Mouse (Mus musculus): ENCODE measurements around the gene Pla2g4e. TPM values are rescaled to one million over a fixed set of nuclear protein-coding genes. Genes with fewer than 3 reads are reported as not detected.
A peak's percentile ranks its signal among the peaks of the same experiment; 100 is the strongest.

The Pla2g4e gene
- 0.11 TPM in 1 of 2 replicates, not detected in the other for polyA plus RNA-seq (2014; fragmentation: Nextera tagmentation; extraction: Ambion mirVana)

- 7% methylated on average over 27 of the region's 27 CpGs for WGBS
- Histone ChIP-seq H3K9ac (peak within 1 kb of the TSS; percentile 11; the same call in 1 of the 2 replicates), H3K9me3 (ENCODE audit: low read depth, low read length) (no peaks in the 10 kb centered on the region), H3K27me3 (ENCODE audit: insufficient read depth, low read length) (peaks cover 7% of the 10 kb centered on the region; the same call in 1 of the 2 replicates), H3K36me3 (ENCODE audit: insufficient read depth) (no peaks in the 10 kb centered on the region), H3K4me3 (ENCODE audit: low read depth, low read length) (peak within 1 kb of the TSS; percentile 35), H3K27ac (ENCODE audit: low read depth) (no peak within 1 kb of the TSS), H3K4me1 (ENCODE audit: insufficient read depth) (no peaks in the 10 kb centered on the region), H3K4me2 (peak within 1 kb of the TSS; percentile 72)
- ATAC-seq (ENCODE audit: insufficient read depth): peak; percentile 75; the same call in 1 of the 2 replicates
- DNase-seq: peak; percentile 67
- TF ChIP-seq CTCF (IDR thresholded peaks at IDR 0.05; ENCODE audit: low read depth): no peak
Measured at GRCm38 (mm10) chr2:120244679-120245420, at the start of gene Pla2g4e. Gene Pla2g4e (minus strand): TSS chr2:120245335.

GRCm38 (mm10) chr2:120291471-120292078, 46.4 kb upstream of the Pla2g4e start:
- Histone ChIP-seq H3K36me3 (ENCODE audit: insufficient read depth) (no peaks in the 10 kb centered on the region), H3K27me3 (ENCODE audit: insufficient read depth, low read length) (no peaks in the 10 kb centered on the region), H3K9ac (no peak overlapping the region), H3K9me3 (ENCODE audit: low read depth, low read length) (no peaks in the 10 kb centered on the region), H3K27ac (ENCODE audit: low read depth) (no peak overlapping the region), H3K4me1 (ENCODE audit: insufficient read depth) (no peaks in the 10 kb centered on the region), H3K4me2 (no peak overlapping the region), H3K4me3 (ENCODE audit: low read depth, low read length) (no peak overlapping the region)
- no peak for TF ChIP-seq CTCF (IDR thresholded peaks at IDR 0.05; ENCODE audit: low read depth)
- no peak for DNase-seq
- no peak for ATAC-seq (ENCODE audit: insufficient read depth)
- 80% methylated on average over 8 of the region's 9 CpGs for WGBS

- no peak within 1 kb of the TSS for H3K9ac ChIP-seq
- H3K27ac ChIP-seq (ENCODE audit: low read depth): no peak within 1 kb of the TSS
- DNase-seq: no peak
- H3K4me1 ChIP-seq (ENCODE audit: insufficient read depth): no peaks in the 10 kb centered on the region
- H3K4me2 ChIP-seq: no peak within 1 kb of the TSS
- TF ChIP-seq CTCF (IDR thresholded peaks at IDR 0.05; ENCODE audit: low read depth): no peak
- WGBS: 67% methylated on average over 5 of the region's 5 CpGs
- H3K36me3 ChIP-seq (ENCODE audit: insufficient read depth): no peaks in the 10 kb centered on the region
- ATAC-seq (ENCODE audit: insufficient read depth): no peak
- no peaks in the 10 kb centered on the region for H3K27me3 ChIP-seq (ENCODE audit: insufficient read depth, low read length)
- no peak within 1 kb of the TSS for H3K4me3 ChIP-seq (ENCODE audit: low read depth, low read length)
- H3K9me3 ChIP-seq (ENCODE audit: low read depth, low read length): no peaks in the 10 kb centered on the region
Measured at GRCm38 (mm10) chr2:120288995-120289394, 43.9 kb upstream of the Pla2g4e start, which contains the start of gene Pla2g4d. Gene Pla2g4d (minus strand): TSS chr2:120289197.

GRCm38 (mm10) chr2:120288401-120288800, 43.3 kb upstream of the Pla2g4e start:
- H3K4me3 ChIP-seq (ENCODE audit: low read depth, low read length): no peak overlapping the region
- ATAC-seq (ENCODE audit: insufficient read depth): no peak
- H3K4me1 ChIP-seq (ENCODE audit: insufficient read depth): no peaks in the 10 kb centered on the region
- no peak for DNase-seq
- no peaks in the 10 kb centered on the region for H3K9me3 ChIP-seq (ENCODE audit: low read depth, low read length)
- no peak for TF ChIP-seq CTCF (IDR thresholded peaks at IDR 0.05; ENCODE audit: low read depth)
- no peaks in the 10 kb centered on the region for H3K36me3 ChIP-seq (ENCODE audit: insufficient read depth)
- no peaks in the 10 kb centered on the region for H3K27me3 ChIP-seq (ENCODE audit: insufficient read depth, low read length)
- no peak overlapping the region for H3K27ac ChIP-seq (ENCODE audit: low read depth)
- 89% methylated on average over 3 of the region's 3 CpGs for WGBS
- H3K4me2 ChIP-seq: no peak overlapping the region
- no peak overlapping the region for H3K9ac ChIP-seq

- no peak for DNase-seq
- ATAC-seq (ENCODE audit: insufficient read depth): no peak
- no peak for TF ChIP-seq CTCF (IDR thresholded peaks at IDR 0.05; ENCODE audit: low read depth)
- no peak overlapping the region for H3K4me2 ChIP-seq
- no peaks in the 10 kb centered on the region for H3K27me3 ChIP-seq (ENCODE audit: insufficient read depth, low read length)
- no peak overlapping the region for H3K27ac ChIP-seq (ENCODE audit: low read depth)
- no peaks in the 10 kb centered on the region for H3K9me3 ChIP-seq (ENCODE audit: low read depth, low read length)
- H3K9ac ChIP-seq: no peak overlapping the region
- no peak overlapping the region for H3K4me3 ChIP-seq (ENCODE audit: low read depth, low read length)
- H3K36me3 ChIP-seq (ENCODE audit: insufficient read depth): no peaks in the 10 kb centered on the region
- WGBS: 73% methylated on average over 4 of the region's 4 CpGs
- no peaks in the 10 kb centered on the region for H3K4me1 ChIP-seq (ENCODE audit: insufficient read depth)
Measured at GRCm38 (mm10) chr2:120285639-120286038, 40.5 kb upstream of the Pla2g4e start.

DNA sequence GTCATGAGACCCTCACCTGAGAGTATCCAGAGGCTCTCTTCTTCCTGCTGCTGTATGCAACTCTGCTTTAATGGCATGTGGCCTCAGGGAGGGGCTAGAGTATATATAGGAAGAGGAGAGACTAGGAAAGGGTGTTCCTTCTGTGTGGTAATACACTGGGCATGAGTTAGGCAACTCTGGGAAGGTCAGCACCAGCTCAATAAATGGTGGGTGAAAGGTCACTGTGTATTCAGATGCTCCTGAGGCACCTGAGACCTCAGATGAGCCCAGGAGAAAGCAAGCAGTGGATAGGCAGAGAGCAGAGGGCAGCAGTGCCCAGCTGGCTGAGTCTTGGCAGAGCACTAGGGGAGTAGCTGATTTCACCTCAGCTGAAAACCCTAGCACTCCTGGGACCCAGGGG, 39.6 kb upstream of the Pla2g4e start:
- TF ChIP-seq CTCF (IDR thresholded peaks at IDR 0.05; ENCODE audit: low read depth): no peak
- DNase-seq (no peak), ATAC-seq (ENCODE audit: insufficient read depth) (no peak)
- Histone ChIP-seq H3K4me1 (ENCODE audit: insufficient read depth) (no peaks in the 10 kb centered on the region), H3K9ac (no peak overlapping the region), H3K27me3 (ENCODE audit: insufficient read depth, low read length) (no peaks in the 10 kb centered on the region), H3K4me3 (ENCODE audit: low read depth, low read length) (no peak overlapping the region), H3K36me3 (ENCODE audit: insufficient read depth) (no peaks in the 10 kb centered on the region), H3K27ac (ENCODE audit: low read depth) (no peak overlapping the region), H3K9me3 (ENCODE audit: low read depth, low read length) (no peaks in the 10 kb centered on the region), H3K4me2 (no peak overlapping the region)

DNA sequence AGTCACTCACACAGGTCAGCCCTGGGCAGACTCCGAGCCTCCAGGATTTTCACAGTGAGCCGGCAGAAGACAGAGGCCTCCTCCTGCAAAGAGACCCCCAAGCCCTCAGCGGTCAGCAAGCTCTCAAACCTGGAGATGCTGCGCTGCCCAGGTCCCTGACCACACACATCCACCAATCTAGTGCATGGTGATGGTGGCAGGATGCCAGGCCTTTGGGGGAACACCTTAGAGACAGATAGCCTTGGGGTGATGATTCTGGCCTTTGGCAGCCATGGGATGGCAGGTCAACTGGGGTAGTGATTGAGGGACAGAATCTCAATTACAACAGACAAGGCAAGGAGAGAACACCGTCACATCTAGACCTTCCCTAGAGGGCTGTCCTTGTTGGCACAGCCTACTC, 39.0 kb upstream of the Pla2g4e start:
- no peak for TF ChIP-seq CTCF (IDR thresholded peaks at IDR 0.05; ENCODE audit: low read depth)
- 77% methylated on average over 5 of the region's 5 CpGs for WGBS
- Histone ChIP-seq H3K4me2 (no peak overlapping the region), H3K9ac (no peak overlapping the region), H3K36me3 (ENCODE audit: insufficient read depth) (no peaks in the 10 kb centered on the region), H3K4me3 (ENCODE audit: low read depth, low read length) (no peak overlapping the region), H3K9me3 (ENCODE audit: low read depth, low read length) (no peaks in the 10 kb centered on the region), H3K4me1 (ENCODE audit: insufficient read depth) (no peaks in the 10 kb centered on the region), H3K27me3 (ENCODE audit: insufficient read depth, low read length) (no peaks in the 10 kb centered on the region), H3K27ac (ENCODE audit: low read depth) (no peak overlapping the region)
- ATAC-seq (ENCODE audit: insufficient read depth) (no peak), DNase-seq (no peak)

All from lung, embryonic 14.5 days (tissue).